Mouse (Mus musculus) neural tube, embryonic 12.5 days (tissue): Measurements from ENCODE around the gene Pard3b. TPM values are rescaled to one million over a fixed set of nuclear protein-coding genes. Genes with fewer than 3 reads are reported as not detected.

Experiments
- ATAC-seq: fragments of 200-750 bp; cut with Nextera tagmentation; 2 replicates; pipeline ENCODE4 v1.8.0; 2017; ENCODE audit warnings: low read depth, mild to moderate bottlenecking, moderate TSS enrichment, moderate library complexity; ENCODE audit not compliant: low FRiP score
- H3K27ac ChIP-seq: fragments of 300-500 bp; sonication (generic); 2 replicates; pipeline ENCODE4 v1.5.1; 2016
- H3K27me3 ChIP-seq: fragments of 300-500 bp; sonication (generic); replicated peaks from 2 replicates; pipeline ENCODE4 v1.6.1; 2016; ENCODE audit warnings: mild to moderate bottlenecking
- H3K36me3 ChIP-seq: fragments of 300-500 bp; sonication (generic); 2 replicates; pipeline ENCODE4 v1.6.1; 2016; ENCODE audit warnings: mild to moderate bottlenecking
- H3K4me1 ChIP-seq: fragments of 300-500 bp; sonication (generic); 2 replicates; pipeline ENCODE4 v1.6.1; 2016
- H3K4me2 ChIP-seq: fragments of 300-500 bp; sonication (generic); replicated peaks from 2 replicates; pipeline ENCODE4 v1.6.1; 2016; ENCODE audit warnings: mild to moderate bottlenecking
- H3K4me3 ChIP-seq: fragments of 300-500 bp; sonication (generic); 2 replicates; pipeline ENCODE4 v1.5.1; 2016
- H3K9ac ChIP-seq: fragments of 300-500 bp; sonication (generic); 2 replicates; pipeline ENCODE4 v1.6.1; 2016; ENCODE audit warnings: mild to moderate bottlenecking
- H3K9me3 ChIP-seq: fragments of 300-500 bp; sonication (generic); 2 replicates; pipeline ENCODE4 v1.6.1; 2016; ENCODE audit warnings: mild to moderate bottlenecking
- WGBS: fragments of 180-500 bp; shearing (Covaris S2); methylation state at CpG from one replicate; pipeline ENCODE4 v1.1.7; 2016; 5-methylcytosine and 5-hydroxymethylcytosine counted together
- polyA plus RNA-seq: library from polyadenylated mRNA; unstranded; fragments of >200 nt; fragmentation: Nextera tagmentation; extraction: Ambion mirVana; gene quantifications from 2 replicates; pipeline ENCODE4 v1.2.1, GENCODE M21; 2016

Pard3b gene
- polyA plus RNA-seq, 1 experiment from 2014 or later: 19.1 TPM

DNA sequence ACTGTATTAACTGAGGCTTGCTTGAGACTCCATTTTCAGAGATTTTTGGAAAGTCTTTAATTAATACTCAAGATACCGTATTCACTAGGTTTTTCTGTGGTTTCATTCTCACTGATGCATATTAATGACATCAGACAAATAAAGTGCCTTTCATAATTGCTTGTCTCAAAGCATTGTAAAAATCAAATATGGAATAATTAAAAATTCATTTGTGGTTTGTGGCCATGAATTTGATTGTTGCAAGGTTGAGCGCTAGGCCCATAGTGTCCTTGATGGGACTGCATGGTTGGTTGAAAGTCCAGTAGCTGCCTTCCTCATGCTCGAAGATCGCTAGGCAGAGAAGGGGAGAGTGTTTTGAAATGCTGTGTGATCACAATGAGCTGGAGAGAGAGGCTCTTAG lies 323.9 kb downstream of the Pard3b start:
- no peak overlapping the region for H3K27ac ChIP-seq
- H3K27me3 ChIP-seq: no peaks in the 10 kb centered on the region
- ATAC-seq: no peak
- no peak overlapping the region for H3K4me3 ChIP-seq
- H3K4me1 ChIP-seq: peaks cover 5% of the 10 kb centered on the region; the same call in 1 of the 2 replicates
- H3K9ac ChIP-seq: no peak overlapping the region
- 84% methylated on average over 4 of the region's 4 CpGs for WGBS
- no peaks in the 10 kb centered on the region for H3K36me3 ChIP-seq
- no peak overlapping the region for H3K4me2 ChIP-seq
- no peaks in the 10 kb centered on the region for H3K9me3 ChIP-seq

GRCm38 (mm10) chr1:61967124-61967523 lies 328.5 kb downstream of the Pard3b start:
- no peaks in the 10 kb centered on the region for H3K9me3 ChIP-seq
- H3K27me3 ChIP-seq: no peaks in the 10 kb centered on the region
- no peak overlapping the region for H3K4me3 ChIP-seq
- no peak for ATAC-seq
- no peak overlapping the region for H3K9ac ChIP-seq
- H3K4me2 ChIP-seq: no peak overlapping the region
- H3K27ac ChIP-seq: no peak overlapping the region
- WGBS: 75% methylated on average over 3 of the region's 3 CpGs
- H3K36me3 ChIP-seq: no peaks in the 10 kb centered on the region
- no peaks in the 10 kb centered on the region for H3K4me1 ChIP-seq

GRCm38 (mm10) chr1:61967807-61968206 lies 329.2 kb downstream of the Pard3b start:
- ATAC-seq: no peak
- Histone ChIP-seq H3K9me3 (no peaks in the 10 kb centered on the region), H3K4me3 (no peak overlapping the region), H3K27ac (no peak overlapping the region), H3K27me3 (no peaks in the 10 kb centered on the region), H3K4me2 (no peak overlapping the region), H3K9ac (no peak overlapping the region), H3K36me3 (no peaks in the 10 kb centered on the region), H3K4me1 (no peaks in the 10 kb centered on the region)
- 71% methylated on average over 4 of the region's 4 CpGs for WGBS

- Histone ChIP-seq H3K27ac (no peak overlapping the region), H3K27me3 (no peaks in the 10 kb centered on the region), H3K4me3 (no peak overlapping the region), H3K4me1 (no peaks in the 10 kb centered on the region), H3K4me2 (no peak overlapping the region), H3K9ac (no peak overlapping the region), H3K36me3 (no peaks in the 10 kb centered on the region), H3K9me3 (no peaks in the 10 kb centered on the region)
- 29% methylated on average over 3 of the region's 3 CpGs for WGBS
- no peak for ATAC-seq
Measured at GRCm38 (mm10) chr1:61997711-61998110, 359.1 kb downstream of the Pard3b start.

DNA sequence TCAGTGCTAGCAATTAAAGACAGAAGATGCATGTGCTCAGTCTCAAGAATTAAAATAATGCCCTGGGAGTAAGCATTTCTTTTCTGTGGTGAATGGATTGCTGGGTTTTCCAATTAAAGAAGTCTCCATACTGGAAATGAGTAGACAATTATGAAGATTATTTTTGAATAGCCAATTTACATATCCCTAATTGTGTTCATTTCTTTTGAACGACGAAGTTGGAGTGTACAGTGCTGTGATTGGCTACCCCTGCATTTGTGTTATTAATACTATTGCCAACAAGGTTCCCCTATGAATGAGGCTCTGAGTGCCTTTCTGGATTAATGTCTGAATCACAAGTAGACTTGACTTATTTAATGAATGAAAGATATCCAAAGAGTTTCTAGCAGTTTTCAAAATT lies 370.2 kb downstream of the Pard3b start:
- ATAC-seq: no peak
- no peak overlapping the region for H3K4me3 ChIP-seq
- 85% methylated on average over 2 of the region's 2 CpGs for WGBS

DNA sequence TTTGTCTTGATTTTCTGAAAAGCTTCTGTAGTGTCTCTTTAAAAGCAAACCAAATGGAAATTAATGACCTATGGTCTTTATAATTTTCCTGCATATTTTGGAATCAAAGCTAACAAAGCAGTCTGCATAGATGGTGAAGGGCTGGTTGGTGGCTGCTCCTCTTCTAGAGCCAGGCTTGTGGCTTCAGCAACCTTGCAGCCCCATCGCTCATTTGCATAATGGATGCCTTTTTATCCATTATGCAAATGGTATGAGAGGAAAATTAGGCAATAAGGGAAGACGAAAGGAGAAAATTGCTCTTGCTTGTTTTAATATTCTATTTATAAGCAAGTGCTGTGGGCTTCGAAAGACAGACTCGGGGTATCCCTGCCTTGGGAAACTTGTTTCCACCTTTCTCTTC lies 373.1 kb downstream of the Pard3b start:
- Histone ChIP-seq H3K27ac (no peak overlapping the region), H3K27me3 (no peaks in the 10 kb centered on the region), H3K4me2 (no peak overlapping the region), H3K36me3 (no peaks in the 10 kb centered on the region), H3K4me1 (peaks cover 4% of the 10 kb centered on the region), H3K9me3 (no peaks in the 10 kb centered on the region), H3K4me3 (no peak overlapping the region), H3K9ac (no peak overlapping the region)
- WGBS: 68% methylated on average over 4 of the region's 4 CpGs
- ATAC-seq: no peak

More for the DNA sequence above, 370.2 kb downstream of the Pard3b start:
- Histone ChIP-seq H3K4me1 (no peaks in the 10 kb centered on the region), H3K27me3 (no peaks in the 10 kb centered on the region), H3K27ac (no peak overlapping the region), H3K9me3 (no peaks in the 10 kb centered on the region), H3K4me2 (no peak overlapping the region), H3K9ac (no peak overlapping the region), H3K36me3 (no peaks in the 10 kb centered on the region)

DNA sequence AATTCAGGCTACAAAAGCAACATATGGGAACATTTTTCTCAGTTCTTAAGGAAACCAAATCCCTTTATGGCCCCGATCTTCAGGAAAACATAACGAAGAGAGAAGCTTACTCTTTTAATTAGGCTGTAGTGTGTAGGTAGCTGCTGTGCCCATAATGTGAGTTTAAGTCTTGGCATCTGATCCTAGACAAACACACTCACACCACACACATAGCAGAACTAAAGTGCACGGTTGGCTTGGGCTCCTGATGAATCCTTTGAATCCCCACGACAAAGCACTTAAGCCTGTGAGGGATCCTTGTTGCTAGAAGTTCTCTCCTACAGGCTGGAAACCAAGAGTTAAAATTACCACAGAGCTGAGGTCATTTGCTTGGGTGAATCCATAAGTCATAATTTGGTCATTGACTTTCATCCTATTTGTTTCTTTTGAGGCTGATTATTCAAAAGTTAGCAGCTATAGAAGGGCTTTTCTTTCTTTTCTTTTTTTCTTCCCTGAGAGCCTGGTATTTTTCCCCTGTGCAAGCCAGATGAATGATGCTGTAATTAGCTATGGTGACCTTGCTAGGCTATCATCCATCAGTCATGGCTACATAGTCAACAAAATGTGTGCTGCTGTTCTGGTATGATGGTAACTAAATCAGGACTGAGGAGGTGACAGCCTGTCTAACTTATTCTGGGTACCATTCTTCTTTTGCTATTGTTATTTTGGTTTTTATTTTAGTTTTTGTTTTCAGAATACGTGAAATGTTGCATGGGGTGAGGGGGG lies 378.1 kb downstream of the Pard3b start:
- Histone ChIP-seq H3K27ac (no peak overlapping the region), H3K27me3 (no peaks in the 10 kb centered on the region), H3K9me3 (no peaks in the 10 kb centered on the region), H3K4me2 (no peak overlapping the region), H3K4me1 (peaks cover 22% of the 10 kb centered on the region), H3K4me3 (no peak overlapping the region), H3K36me3 (no peaks in the 10 kb centered on the region), H3K9ac (no peak overlapping the region)
- WGBS: 28% methylated on average over 5 of the region's 5 CpGs
- no peak for ATAC-seq

GRCm38 (mm10) chr1:62018276-62018675 lies 379.7 kb downstream of the Pard3b start:
- no peak for ATAC-seq
- H3K27ac ChIP-seq: no peak overlapping the region
- no peaks in the 10 kb centered on the region for H3K9me3 ChIP-seq
- H3K4me3 ChIP-seq: no peak overlapping the region
- WGBS: 29% methylated on average over 5 of the region's 5 CpGs
- no peak overlapping the region for H3K4me2 ChIP-seq
- H3K36me3 ChIP-seq: no peaks in the 10 kb centered on the region
- peaks cover 22% of the 10 kb centered on the region for H3K4me1 ChIP-seq
- H3K9ac ChIP-seq: no peak overlapping the region
- H3K27me3 ChIP-seq: no peaks in the 10 kb centered on the region

DNA sequence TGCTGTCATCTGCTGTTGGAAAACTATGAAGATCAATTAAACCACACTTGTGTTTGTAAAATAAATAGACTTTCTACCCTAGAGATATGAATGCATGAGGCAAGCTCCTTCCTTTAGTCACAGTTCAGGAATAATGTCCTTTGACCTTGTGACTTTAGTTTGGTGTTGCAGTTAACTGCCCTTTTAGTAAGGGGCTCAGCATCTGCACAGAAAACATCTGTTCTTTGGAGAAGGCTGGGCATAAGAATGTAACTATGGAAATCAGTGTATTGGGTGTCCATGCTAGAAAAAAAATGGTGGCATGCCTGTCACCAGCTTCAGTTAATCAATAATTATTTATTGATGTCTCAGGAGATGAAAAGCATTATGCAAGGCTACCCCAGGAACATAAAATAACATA lies 381.1 kb downstream of the Pard3b start:
- no peak overlapping the region for H3K27ac ChIP-seq
- H3K27me3 ChIP-seq: no peaks in the 10 kb centered on the region
- H3K4me3 ChIP-seq: no peak overlapping the region
- H3K9ac ChIP-seq: no peak overlapping the region
- no peaks in the 10 kb centered on the region for H3K36me3 ChIP-seq
- ATAC-seq: no peak
- peaks cover 22% of the 10 kb centered on the region for H3K4me1 ChIP-seq
- no peaks in the 10 kb centered on the region for H3K9me3 ChIP-seq
- H3K4me2 ChIP-seq: no peak overlapping the region

DNA sequence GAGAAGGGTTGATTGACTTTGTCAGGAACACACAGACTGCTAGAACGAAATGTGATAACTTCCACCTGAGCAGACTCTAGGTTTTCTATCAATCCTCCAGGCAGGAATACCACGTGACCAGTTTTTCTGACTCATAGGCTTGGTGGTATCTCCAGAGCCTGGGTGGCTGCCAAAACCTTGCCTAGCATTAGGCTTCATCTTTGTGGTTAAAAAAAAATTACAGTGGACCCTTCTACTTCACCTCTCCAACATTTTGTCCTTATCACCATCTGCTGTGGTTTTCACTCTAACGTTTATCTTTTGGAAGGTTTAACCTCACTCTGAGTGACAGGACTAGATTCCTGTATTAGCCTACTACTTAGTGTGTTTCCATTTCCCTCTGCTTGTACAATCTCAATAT lies 403.1 kb downstream of the Pard3b start:
- no peak overlapping the region for H3K27ac ChIP-seq
- no peak for ATAC-seq
- WGBS: 86% methylated on average over 3 of the region's 3 CpGs
- no peaks in the 10 kb centered on the region for H3K9me3 ChIP-seq
- H3K36me3 ChIP-seq: no peaks in the 10 kb centered on the region
- H3K4me3 ChIP-seq: no peak overlapping the region
- H3K9ac ChIP-seq: no peak overlapping the region
- H3K27me3 ChIP-seq: no peaks in the 10 kb centered on the region
- no peaks in the 10 kb centered on the region for H3K4me1 ChIP-seq
- H3K4me2 ChIP-seq: no peak overlapping the region

DNA sequence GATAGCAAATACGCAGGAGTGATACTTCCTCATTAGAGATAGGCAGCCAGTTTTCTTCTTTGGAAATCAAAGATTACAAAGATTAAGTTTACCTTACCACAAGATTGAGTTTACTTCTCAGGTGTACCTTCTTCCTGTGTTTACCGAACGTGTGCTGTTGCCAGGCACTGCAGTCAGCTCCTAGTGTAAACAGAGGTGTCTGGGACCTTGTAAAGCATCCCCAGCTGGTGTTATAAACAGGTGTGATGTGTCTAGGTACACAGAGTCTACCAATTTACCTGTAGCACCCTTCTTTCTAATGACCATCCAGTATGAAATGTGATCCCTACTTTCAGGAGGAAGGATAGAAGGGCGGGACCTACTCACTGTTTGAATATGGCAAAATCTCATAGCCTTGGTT lies 410.0 kb downstream of the Pard3b start:
- Histone ChIP-seq H3K4me3 (no peak overlapping the region), H3K4me1 (no peaks in the 10 kb centered on the region), H3K4me2 (no peak overlapping the region), H3K9ac (no peak overlapping the region), H3K27ac (no peak overlapping the region), H3K27me3 (no peaks in the 10 kb centered on the region), H3K36me3 (no peaks in the 10 kb centered on the region), H3K9me3 (no peaks in the 10 kb centered on the region)
- 86% methylated on average over 4 of the region's 4 CpGs for WGBS
- no peak for ATAC-seq

GRCm38 (mm10) chr1:62051186-62051825 lies 412.7 kb downstream of the Pard3b start:
- Histone ChIP-seq H3K4me2 (no peak overlapping the region), H3K9ac (no peak overlapping the region), H3K27ac (no peak overlapping the region), H3K4me1 (no peaks in the 10 kb centered on the region), H3K9me3 (no peaks in the 10 kb centered on the region), H3K4me3 (no peak overlapping the region), H3K36me3 (no peaks in the 10 kb centered on the region), H3K27me3 (no peaks in the 10 kb centered on the region)
- no peak for ATAC-seq
- 58% methylated on average over 1 of the region's 1 CpGs for WGBS

DNA sequence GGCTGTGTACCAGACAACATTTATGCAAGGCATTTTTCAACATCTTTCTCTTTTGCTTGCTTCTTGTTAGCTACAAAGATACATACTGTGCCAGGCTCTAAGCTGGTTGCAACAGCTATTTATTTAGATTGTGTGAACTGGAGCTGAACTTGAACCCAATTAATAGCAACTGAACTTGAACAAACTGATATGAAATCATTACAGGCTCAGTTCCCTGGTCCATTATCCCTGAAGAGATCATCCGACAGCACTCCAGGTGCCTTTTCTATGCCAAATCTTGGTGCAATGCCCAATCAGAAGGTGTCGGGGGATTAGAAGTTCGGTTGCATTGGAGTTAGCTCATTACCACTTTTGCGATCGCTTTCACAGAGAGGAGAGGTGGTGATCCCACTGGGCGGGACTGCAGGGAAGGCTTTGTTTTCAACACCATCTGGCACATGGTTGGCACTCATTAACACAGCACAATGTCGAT lies 414.6 kb downstream of the Pard3b start:
- no peaks in the 10 kb centered on the region for H3K36me3 ChIP-seq
- 43% methylated on average over 7 of the region's 7 CpGs for WGBS
- no peak overlapping the region for H3K9ac ChIP-seq
- no peak overlapping the region for H3K4me3 ChIP-seq
- H3K9me3 ChIP-seq: no peaks in the 10 kb centered on the region
- H3K27ac ChIP-seq: no peak overlapping the region
- no peaks in the 10 kb centered on the region for H3K27me3 ChIP-seq
- no peak overlapping the region for H3K4me2 ChIP-seq
- no peak for ATAC-seq
- H3K4me1 ChIP-seq: no peaks in the 10 kb centered on the region
